ENCODE assay signal across 16 mouse cellular contexts in genomic region chr4:4300189-4300879, GRCm38 (mm10).
"Had no signal": no experiment of that assay in that cellular context is flagged by ENCODE, and none has a peak within 500 bp of the region (broad histone marks: within the 10 kb centered on the region; RNA-seq: fewer than 3 reads in every experiment).

No protein-coding gene starts in this region.

- H3K27ac ChIP-seq: kidney, embryonic 15.5 days; left cerebral cortex, adult 2 months; limb, embryonic 12.5 days; liver, embryonic 13.5 days; midbrain, embryonic 15.5 days; neural tube, embryonic 12.5 days; neural tube, embryonic 15.5 days; stomach, postnatal 0 days had no signal

- H3K36me3 ChIP-seq: kidney, embryonic 15.5 days; limb, embryonic 12.5 days; liver, embryonic 13.5 days; midbrain, embryonic 15.5 days; neural tube, embryonic 12.5 days; neural tube, embryonic 15.5 days had no signal

- H3K4me3 ChIP-seq: kidney, embryonic 15.5 days; left cerebral cortex, adult 2 months; limb, embryonic 12.5 days; liver, embryonic 13.5 days; midbrain, embryonic 15.5 days; neural tube, embryonic 12.5 days; neural tube, embryonic 15.5 days had no signal

- H3K9me3 ChIP-seq: kidney, embryonic 15.5 days; limb, embryonic 12.5 days; liver, embryonic 13.5 days; midbrain, embryonic 15.5 days; neural tube, embryonic 12.5 days; neural tube, embryonic 15.5 days had no signal

- DNase-seq: layer of hippocampus, postnatal 36 days; liver, embryonic 13.5 days; lung, adult 2 months; lung, postnatal 14 days; lung, postnatal 4 days; thymus, adult 2 months; thymus, postnatal 14 days; thymus, postnatal 4 days had no signal

- H3K27me3 ChIP-seq: kidney, embryonic 15.5 days; limb, embryonic 12.5 days; liver, embryonic 13.5 days; midbrain, embryonic 15.5 days; neural tube, embryonic 12.5 days; neural tube, embryonic 15.5 days had no signal

- H3K4me2 ChIP-seq: kidney, embryonic 15.5 days; limb, embryonic 12.5 days; liver, embryonic 13.5 days; midbrain, embryonic 11.5 days; midbrain, embryonic 15.5 days; neural tube, embryonic 12.5 days; neural tube, embryonic 15.5 days had no signal

- ATAC-seq: midbrain, embryonic 15.5 days had no signal

- H3K4me1 ChIP-seq: kidney, embryonic 15.5 days; limb, embryonic 12.5 days; liver, embryonic 13.5 days; midbrain, embryonic 15.5 days; neural tube, embryonic 12.5 days; neural tube, embryonic 15.5 days had no signal

- H3K9ac ChIP-seq: kidney, embryonic 15.5 days; limb, embryonic 12.5 days; liver, embryonic 13.5 days; midbrain, embryonic 15.5 days; neural tube, embryonic 12.5 days; neural tube, embryonic 15.5 days had no signal
